ENCODE assay signal across 8 mouse cellular contexts in the genomic region with DNA sequence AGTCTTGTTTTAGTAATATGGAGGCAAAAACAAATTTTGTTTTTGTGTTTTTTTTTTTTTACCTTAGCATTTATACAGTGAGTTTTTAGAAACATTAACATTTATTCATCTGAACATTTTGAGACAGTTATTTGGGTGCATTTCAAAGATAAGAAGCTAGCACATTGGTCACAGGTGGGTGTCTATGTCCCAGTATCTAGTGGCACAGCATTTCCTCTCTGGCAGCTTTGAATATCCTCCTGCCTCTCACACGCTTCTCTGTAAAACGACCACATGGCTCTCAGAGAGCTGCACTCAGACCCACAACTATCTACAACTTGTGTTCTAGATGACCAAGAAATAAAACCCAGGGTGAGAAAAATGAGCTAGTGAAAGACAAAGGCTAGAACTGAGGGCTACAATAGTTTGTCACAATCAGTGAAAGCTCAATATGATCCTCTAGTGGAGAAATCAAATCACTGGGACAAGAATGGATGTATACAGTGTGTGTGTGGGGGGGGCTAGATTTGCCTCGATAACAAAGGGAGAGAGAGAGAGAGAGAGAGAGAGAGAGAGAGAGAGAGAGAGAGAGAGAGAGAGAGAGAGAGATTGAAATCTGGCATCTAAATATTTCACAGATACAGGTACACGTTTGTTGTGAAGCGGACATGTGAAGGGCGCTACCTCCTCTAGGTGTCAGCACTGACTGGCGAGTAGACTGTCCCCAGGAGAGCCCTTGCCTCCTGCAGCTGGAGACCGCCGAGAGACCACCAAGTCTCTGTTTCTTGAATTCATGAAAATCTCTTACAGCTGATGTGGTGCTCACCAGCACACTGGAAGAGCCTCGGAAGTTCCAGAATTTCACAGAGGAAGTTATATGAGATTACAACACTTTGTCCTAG. TPM values are rescaled to one million over a fixed set of nuclear protein-coding genes. Genes with fewer than 3 reads are reported as not detected.
DNase-seq lines count a peak whose midpoint lies in the region; ATAC-seq and TF ChIP-seq lines count a peak whose summit lies in the region.

No protein-coding gene starts in this region.

- TF ChIP-seq EP300 in ES-Bruce4 (IDR thresholded peaks at IDR 0.05; ENCODE audit: insufficient read depth, low read depth, low read length), result no peak
- TF ChIP-seq EP300 in liver, embryonic 14.5 days (IDR thresholded peaks at IDR 0.05; ENCODE audit: low read depth), result no peak

- TF ChIP-seq POLR2A in ES-Bruce4 (IDR thresholded peaks at IDR 0.05; ENCODE audit: insufficient read depth, low read length), result no peak
- no peak for TF ChIP-seq POLR2A in small intestine, adult 2 months (IDR thresholded peaks at IDR 0.05; ENCODE audit: low read depth, low read length)

- peaks cover 13% of the 10 kb centered on the region for H3K27me3 ChIP-seq in heart, embryonic 11.5 days (ENCODE audit: control insufficient read depth, insufficient read depth, low read length)
- H3K27me3 ChIP-seq in ES-Bruce4 (ENCODE audit: control insufficient read depth, insufficient read depth, low read length, poor library complexity, severe bottlenecking), result no peaks in the 10 kb centered on the region
- no peaks in the 10 kb centered on the region; the same call in 1 of the 2 replicates for H3K27me3 ChIP-seq in liver, embryonic 14.5 days (ENCODE audit: control insufficient read depth, insufficient read depth, low read length)
- H3K27me3 ChIP-seq in small intestine, adult 2 months (ENCODE audit: control insufficient read depth, insufficient read depth, low read length), result no peaks in the 10 kb centered on the region; the same call in none of the 2 replicates

- H3K4me1 ChIP-seq in heart, embryonic 11.5 days (ENCODE audit: control insufficient read depth, insufficient read depth, low read length), result peaks cover 2% of the 10 kb centered on the region; the same call in 1 of the 2 replicates
- no peaks in the 10 kb centered on the region for H3K4me1 ChIP-seq in ES-Bruce4 (ENCODE audit: control insufficient read depth, insufficient read depth, low read length)
- 0 out of 4 replicates have a peak, but pooled peaks cover 0 to 4% of the 10 kb centered on the region in 2 experiments for H3K4me1 ChIP-seq in liver, embryonic 14.5 days (replicated peaks; ENCODE audit: control insufficient read depth in 2 of 2, insufficient read depth in 2 of 2, low read length in 1 of 2)
- peaks cover 12% of the 10 kb centered on the region for H3K4me1 ChIP-seq in small intestine, adult 2 months (ENCODE audit: control insufficient read depth, insufficient read depth, insufficient read length, low read length)

- no peaks in the 10 kb centered on the region for H3K36me3 ChIP-seq in heart, embryonic 11.5 days (ENCODE audit: control insufficient read depth, insufficient read depth, low read length)
- no peaks in the 10 kb centered on the region for H3K36me3 ChIP-seq in ES-Bruce4 (ENCODE audit: control insufficient read depth, insufficient read depth, low read length, poor library complexity, severe bottlenecking)
- no peaks in the 10 kb centered on the region for H3K36me3 ChIP-seq in liver, embryonic 14.5 days (replicated peaks; ENCODE audit: control insufficient read depth, insufficient read depth, low read depth)
- no peaks in the 10 kb centered on the region for H3K36me3 ChIP-seq in small intestine, adult 2 months (ENCODE audit: control insufficient read depth, insufficient read depth, low read length)

- no peak for DNase-seq in heart, postnatal 4 days
- no peak for DNase-seq in liver, embryonic 14.5 days (ENCODE audit: low read depth in 3 of 3, low spot score in 3 of 3)
- no peak for DNase-seq in frontal cortex, postnatal 14 days (ENCODE audit: low spot score in 2 of 2)
- DNase-seq in left cerebral cortex, adult 8-10 months (ENCODE audit: low spot score in 2 of 2), result no peak

- no peak overlapping the region for H3K27ac ChIP-seq in heart, embryonic 11.5 days (ENCODE audit: low read depth, low read length)
- no peak overlapping the region for H3K27ac ChIP-seq in ES-Bruce4 (ENCODE audit: insufficient read depth, low read length)
- no peak overlapping the region for H3K27ac ChIP-seq in liver, embryonic 14.5 days
- no peak overlapping the region for H3K27ac ChIP-seq in small intestine, adult 2 months (ENCODE audit: insufficient read depth, low read depth, low read length)

- H3K9ac ChIP-seq in heart, embryonic 11.5 days (ENCODE audit: low read depth, low read length), result no peak overlapping the region
- no peak overlapping the region for H3K9ac ChIP-seq in ES-Bruce4 (ENCODE audit: low read depth, poor library complexity, severe bottlenecking)
- no peak overlapping the region for H3K9ac ChIP-seq in liver, embryonic 14.5 days (replicated peaks)

- ATAC-seq in heart, embryonic 11.5 days (replicated peaks; ENCODE audit: insufficient number of reproducible peaks, low FRiP score, low TSS enrichment), result no peak
- peak; percentile 29 for ATAC-seq in granulocyte monocyte progenitor cell, adult 5-6 weeks (replicated peaks; ENCODE audit: poor library complexity, severe bottlenecking)
- no peak for ATAC-seq in liver, embryonic 14.5 days (ENCODE audit: insufficient read depth)

- whole genome bisulfite sequencing in heart, embryonic 11.5 days (ENCODE audit: insufficient replicate concordance), result 14% methylated on average over 10 of the region's 10 CpGs
- WGBS in liver, embryonic 14.5 days (ENCODE audit: insufficient replicate concordance), result 5% methylated on average over 10 of the region's 10 CpGs
- 14% methylated on average over 10 of the region's 10 CpGs for WGBS in small intestine, adult 2 months

- H3K9me3 ChIP-seq in heart, embryonic 11.5 days (replicated peaks; ENCODE audit: control insufficient read depth, low read length), result no peaks in the 10 kb centered on the region
- H3K9me3 ChIP-seq in ES-Bruce4 (replicated peaks; ENCODE audit: control insufficient read depth, insufficient read depth, low read length, poor library complexity, severe bottlenecking), result no peaks in the 10 kb centered on the region
- H3K9me3 ChIP-seq in liver, embryonic 14.5 days (ENCODE audit: control insufficient read depth, low read length), result no peaks in the 10 kb centered on the region

- TF ChIP-seq CTCF in ES-Bruce4 (IDR thresholded peaks at IDR 0.05; ENCODE audit: low read depth, low read length), result peak; percentile 50
- TF ChIP-seq CTCF in liver, embryonic 14.5 days (IDR thresholded peaks at IDR 0.05; ENCODE audit: low read depth), result peak; percentile 42
- TF ChIP-seq CTCF in small intestine, adult 2 months (IDR thresholded peaks at IDR 0.05; ENCODE audit: extremely low read depth, insufficient read length, insufficient replicate concordance, low read depth, low read length), result peak; percentile 50; the same call in 1 of the 2 replicates

- peak overlapping the region; percentile 75 for H3K4me2 ChIP-seq in heart, embryonic 11.5 days
- H3K4me2 ChIP-seq in liver, embryonic 14.5 days (ENCODE audit: low read depth), result peak overlapping the region; percentile 42

- H3K4me3 ChIP-seq in heart, embryonic 11.5 days (ENCODE audit: low read depth, low read length), result peak overlapping the region; percentile 38
- no peak overlapping the region for H3K4me3 ChIP-seq in ES-Bruce4 (ENCODE audit: low read depth, low read length)
- no peak overlapping the region for H3K4me3 ChIP-seq in liver, embryonic 14.5 days (ENCODE audit: insufficient read depth in 1 of 2, low read depth in 2 of 2, low read length in 2 of 2)
- no peak overlapping the region for H3K4me3 ChIP-seq in small intestine, adult 2 months (ENCODE audit: low read depth, low read length)

RNA-seq across cellular contexts. Expression of a gene that starts 1.1 kb away (rescaled TPM):
- not detected in 2 replicates for polyA plus RNA-seq in heart, embryonic 11.5 days (2014; fragmentation: Nextera tagmentation; extraction: Ambion mirVana)
- total RNA-seq in heart, postnatal 4 days (2021), result not detected
- polyA plus RNA-seq in ES-Bruce4 (2011; ENCODE audit: insufficient read depth, insufficient read length, low read depth, missing spikeins), result not detected in 2 replicates
- not detected in 2 replicates for total RNA-seq in granulocyte monocyte progenitor cell, adult 5-6 weeks (2014; fragmentation: Nextera tagmentation)
- 26.6 and 50.6 TPM in 2 replicates for total RNA-seq in granulocyte monocyte progenitor cell, adult 5-6 weeks (2017)
- 0.03 and 0.24 TPM in 2 replicates for polyA plus RNA-seq in liver, embryonic 14.5 days (2012; rRNA removed)
- polyA plus RNA-seq in liver, embryonic 14.5 days (2014; fragmentation: Nextera tagmentation; extraction: Ambion mirVana), result not detected in 2 replicates
- polyA plus RNA-seq in small intestine, adult 2 months (2012; rRNA removed), result 1.2 and 18.6 TPM in 2 replicates
- total RNA-seq in left cerebral cortex, adult 8-10 months (2022), result not detected

RNA-seq across cellular contexts. Expression of a gene that starts 11.6 kb away (rescaled TPM):
- polyA plus RNA-seq in heart, embryonic 11.5 days (2014; fragmentation: Nextera tagmentation; extraction: Ambion mirVana), result 0.27 TPM in 1 of 2 replicates, not detected in the other
- under 1 TPM; 0.45 to 0.72 TPM for total RNA-seq in heart, postnatal 4 days (2021)
- polyA plus RNA-seq in ES-Bruce4 (2011; ENCODE audit: insufficient read depth, insufficient read length, low read depth, missing spikeins), result not detected in 2 replicates
- total RNA-seq in granulocyte monocyte progenitor cell, adult 5-6 weeks (2014; fragmentation: Nextera tagmentation), result not detected in 2 replicates
- 0.36 and 2.2 TPM in 2 replicates for total RNA-seq in granulocyte monocyte progenitor cell, adult 5-6 weeks (2017)
- 1.5 and 2.5 TPM in 2 replicates for polyA plus RNA-seq in liver, embryonic 14.5 days (2012; rRNA removed)
- polyA plus RNA-seq in liver, embryonic 14.5 days (2014; fragmentation: Nextera tagmentation; extraction: Ambion mirVana), result 1.8 and 5.9 TPM in 2 replicates
- 1.3 and 2.8 TPM in 2 replicates for polyA plus RNA-seq in small intestine, adult 2 months (2012; rRNA removed)
- under 1 TPM in 1 of 4 experiments, not detected in 3; 0.46 TPM for total RNA-seq in left cerebral cortex, adult 8-10 months (2022)

RNA-seq across cellular contexts. Expression of a gene that starts 28.3 kb away (rescaled TPM):
- 32.5 and 33.3 TPM in 2 replicates for polyA plus RNA-seq in heart, embryonic 11.5 days (2014; fragmentation: Nextera tagmentation; extraction: Ambion mirVana)
- 10 to 100 TPM; 17.6 to 19.2 TPM for total RNA-seq in heart, postnatal 4 days (2021)
- polyA plus RNA-seq in ES-Bruce4 (2011; ENCODE audit: insufficient read depth, insufficient read length, low read depth, missing spikeins), result 9.8 TPM in 2 replicates
- 5.4 and 11.6 TPM in 2 replicates for total RNA-seq in granulocyte monocyte progenitor cell, adult 5-6 weeks (2014; fragmentation: Nextera tagmentation)
- total RNA-seq in granulocyte monocyte progenitor cell, adult 5-6 weeks (2017), result 8.9 and 9.1 TPM in 2 replicates
- polyA plus RNA-seq in liver, embryonic 14.5 days (2012; rRNA removed), result 3.7 and 4.4 TPM in 2 replicates
- 9.1 and 9.2 TPM in 2 replicates for polyA plus RNA-seq in liver, embryonic 14.5 days (2014; fragmentation: Nextera tagmentation; extraction: Ambion mirVana)
- polyA plus RNA-seq in small intestine, adult 2 months (2012; rRNA removed), result 17.1 and 39.5 TPM in 2 replicates
- 10 to 100 TPM; 16.5 to 20.0 (median 18.4) TPM for total RNA-seq in left cerebral cortex, adult 8-10 months (2022)
